Mouse (Mus musculus) CD4-positive helper T cell, adult 2 months (primary cell): ENCODE measurements around the gene Apobr.

Experiments
- DNase-seq: peaks from one replicate; pipeline ENCODE4 v3.0.0-alpha.2; 2012; ENCODE audit warnings: low read depth, missing footprints, low spot score

Gene Apobr

DNA sequence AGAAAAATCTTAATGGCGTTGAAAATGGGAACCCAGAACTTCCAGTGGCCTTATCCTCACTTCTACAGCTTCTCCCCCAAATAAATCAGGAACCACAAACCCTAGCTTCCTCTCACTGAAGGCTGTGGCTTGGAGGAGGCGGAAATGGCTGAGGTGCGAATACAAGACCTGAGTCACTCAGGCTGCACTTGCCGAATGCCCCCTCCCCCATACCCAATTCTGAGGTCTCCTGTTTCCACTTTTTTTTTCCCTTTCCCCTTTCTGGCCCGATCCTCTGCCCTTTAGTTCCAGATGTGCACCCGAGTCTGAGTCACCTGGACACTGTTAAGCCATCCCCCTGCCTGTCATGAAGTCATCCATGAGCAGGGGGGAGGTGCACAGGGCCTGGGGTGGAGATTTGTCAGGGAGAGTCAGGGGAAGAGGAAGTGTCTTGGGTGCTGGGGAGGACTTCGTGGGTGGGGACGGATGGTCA is at the start of gene Apobr:
Gene Apobr, plus strand, starts transcription at position 437 of the 472 bp plus-strand sequence.
- DNase-seq, result peak; percentile 73

DNA sequence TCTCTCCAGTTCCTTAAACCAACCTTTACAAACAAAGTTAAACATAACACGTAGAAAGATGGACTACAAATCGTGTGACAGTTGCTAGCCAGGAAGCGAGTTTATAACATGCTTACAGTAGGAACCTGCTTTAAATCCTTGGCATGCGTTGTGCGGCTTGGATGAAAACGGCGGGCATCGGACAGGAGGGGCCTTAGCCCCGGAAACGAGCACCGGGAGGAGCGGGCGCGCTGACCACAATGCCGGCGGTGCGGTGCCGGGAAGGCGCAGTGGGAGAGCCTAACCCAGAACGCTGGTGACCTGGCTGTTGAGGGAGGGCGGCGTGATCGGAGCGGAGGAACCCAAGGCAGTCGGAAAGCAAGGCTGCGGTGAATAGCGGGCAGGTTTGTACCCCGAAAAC is 49.0 kb upstream of the Apobr start:
- no peak for DNase-seq

- no peak for DNase-seq
Observed at GRCm38 (mm10) chr7:126536466-126536865, 48.3 kb upstream of the Apobr start.

DNA sequence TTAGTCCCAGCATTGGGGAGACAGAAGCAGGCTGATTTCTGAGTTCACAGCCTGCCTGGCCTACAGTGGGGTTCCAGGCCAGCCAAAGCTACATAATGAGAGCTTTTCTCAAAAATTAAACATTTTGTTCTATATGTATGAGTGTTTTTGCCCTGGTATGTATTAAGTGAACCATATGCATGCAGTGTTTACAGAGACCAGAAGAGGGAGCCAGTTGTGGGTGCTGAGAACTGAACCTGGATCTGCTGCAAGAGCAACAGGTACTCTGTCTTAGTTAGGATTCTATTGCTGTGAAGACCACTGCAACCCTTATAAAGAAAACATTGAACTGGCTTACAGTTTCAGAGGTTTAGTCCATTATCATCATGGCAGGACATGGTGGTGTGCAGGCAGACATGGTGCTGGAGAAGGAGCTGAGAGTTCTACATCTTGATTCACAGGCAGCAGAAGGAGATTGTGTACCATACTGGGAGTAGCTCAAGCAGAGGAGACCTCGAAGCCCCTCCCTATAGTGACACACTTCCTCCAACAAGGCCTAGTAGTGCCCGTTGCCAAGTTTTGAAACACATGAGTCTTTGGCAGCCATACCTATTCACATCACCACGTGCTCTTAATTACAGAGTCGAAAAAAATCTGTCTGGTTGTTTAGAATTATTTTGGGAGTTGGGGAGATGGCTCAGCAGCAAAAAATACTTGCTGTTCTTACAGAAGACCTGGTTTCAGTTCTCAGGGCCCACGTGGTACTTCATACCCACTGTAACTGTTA is 46.7 kb upstream of the Apobr start:
- peak; percentile 63 for DNase-seq

GRCm38 (mm10) chr7:126541661-126542060 is 43.1 kb upstream of the Apobr start:
- no peak for DNase-seq

DNA sequence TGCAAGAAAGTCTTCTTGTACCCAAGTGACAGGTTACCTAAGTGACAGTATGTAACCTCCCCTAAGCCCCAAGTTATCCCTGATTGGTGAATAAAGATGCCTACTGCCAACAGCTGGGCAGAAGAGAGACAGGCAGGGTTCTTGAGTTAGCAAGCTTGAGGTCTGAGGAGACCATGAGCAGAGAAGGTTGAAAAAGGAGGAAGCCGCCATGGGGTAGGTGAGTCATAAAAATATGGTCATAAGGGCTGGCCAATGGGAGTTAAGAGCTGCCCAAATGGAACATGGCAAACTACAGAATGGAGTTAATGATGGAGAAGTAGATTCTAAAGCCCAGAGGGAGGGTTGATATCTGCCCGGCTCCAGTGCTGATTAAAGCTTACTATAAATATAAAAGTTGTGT is 39.1 kb upstream of the Apobr start:
- no peak for DNase-seq

- peak; percentile 54 for DNase-seq
Observed at GRCm38 (mm10) chr7:126554796-126555195, 29.9 kb upstream of the Apobr start.

DNA sequence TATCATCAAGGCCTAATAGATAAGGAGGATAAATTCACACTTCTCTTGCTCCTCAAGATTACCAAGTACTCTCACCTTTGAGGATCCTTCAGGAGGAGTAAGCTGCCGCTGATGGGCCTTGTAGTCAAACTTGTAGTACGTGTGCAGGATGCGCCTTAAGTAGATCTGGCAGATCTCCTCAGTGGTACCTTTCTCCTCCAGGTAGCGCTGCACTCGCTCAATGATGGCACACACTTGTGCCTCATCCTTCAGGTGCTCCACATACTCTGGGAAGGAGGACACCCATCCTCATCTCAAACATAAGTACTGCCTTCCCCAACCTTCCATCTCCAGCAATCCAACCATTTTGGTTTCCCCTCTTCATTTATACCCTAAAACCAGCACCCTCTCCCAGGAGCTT is 28.1 kb upstream of the Apobr start:
- no peak for DNase-seq

DNA sequence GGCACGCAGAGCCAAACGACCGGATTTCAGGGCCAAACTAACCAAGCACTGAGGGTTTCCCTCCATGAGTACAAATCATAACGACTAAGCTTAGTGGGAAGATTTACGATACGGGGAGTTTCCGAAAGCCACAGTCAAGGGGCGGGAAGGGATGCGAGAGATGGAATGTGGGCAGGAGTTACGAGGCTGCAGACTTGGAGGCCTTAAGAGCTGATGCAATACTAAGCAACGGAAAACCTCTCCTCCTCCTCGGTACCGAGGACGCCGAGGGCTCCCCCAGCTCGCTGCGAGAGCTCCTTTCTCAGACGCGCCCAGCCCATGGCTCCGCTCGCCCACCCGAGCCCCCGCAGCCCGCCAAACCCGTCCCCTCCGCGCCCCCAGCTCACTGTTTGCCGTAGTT is 19.0 kb upstream of the Apobr start:
- DNase-seq, result peak; percentile 63

DNA sequence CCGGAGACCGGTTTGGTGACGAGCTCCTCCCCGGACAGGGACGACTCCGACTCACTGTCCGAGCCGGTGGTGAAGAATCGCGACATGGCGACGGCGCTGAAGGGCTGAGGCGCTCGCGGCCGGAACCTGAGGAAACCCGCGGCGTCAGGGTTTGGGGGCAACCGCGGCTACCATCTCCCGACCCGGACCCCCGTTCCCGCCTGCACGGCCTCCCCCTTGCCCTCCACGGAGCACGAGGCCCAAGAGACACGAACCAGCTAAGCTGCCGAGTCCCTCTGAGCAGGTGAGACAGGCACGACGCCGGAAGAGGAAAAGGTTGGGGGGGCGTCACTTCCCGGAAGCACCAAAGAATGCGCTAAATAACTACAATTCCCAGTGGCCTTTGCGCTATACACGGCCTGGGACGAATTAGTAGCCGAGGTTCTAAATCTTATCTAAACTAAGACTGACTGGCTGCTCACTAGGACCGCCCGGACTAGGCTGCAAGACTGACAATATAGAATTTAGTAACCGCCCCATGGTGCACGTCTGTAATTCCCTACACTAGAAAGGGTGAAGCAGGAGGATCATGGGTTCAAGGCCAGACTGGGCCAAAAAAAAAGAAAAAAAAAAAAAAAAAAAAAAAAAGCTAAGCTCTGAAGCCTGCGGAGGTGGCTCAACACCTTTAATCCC is 18.5 kb upstream of the Apobr start, which contains the start of gene Eif3c:
Gene Eif3c, minus strand, starts transcription at position 318 of the 672 bp plus-strand sequence.
- peak; percentile 91 for DNase-seq

DNA sequence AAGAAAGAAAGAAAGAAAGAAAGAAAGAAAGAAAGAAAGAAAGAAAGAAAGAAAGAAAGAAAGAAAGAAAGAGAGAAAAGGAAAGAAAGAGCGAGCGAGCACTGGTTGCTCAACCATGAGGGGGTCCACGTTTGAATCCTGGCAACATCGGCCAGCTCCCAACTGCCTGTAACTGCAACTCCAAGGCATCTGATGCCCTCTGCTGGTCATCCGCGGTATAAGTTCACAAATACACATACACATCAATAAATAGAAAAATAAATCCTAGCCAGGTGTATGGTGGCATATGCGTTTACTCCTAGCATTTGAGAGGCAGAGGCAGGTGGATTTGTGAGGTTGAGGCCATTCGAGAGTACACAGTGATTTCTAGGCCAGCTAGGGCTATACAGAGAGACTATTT is 7.8 kb upstream of the Apobr start:
- DNase-seq, result peak; percentile 55

GRCm38 (mm10) chr7:126579172-126579571 is 5.6 kb upstream of the Apobr start:
- peak; percentile 51 for DNase-seq

DNA sequence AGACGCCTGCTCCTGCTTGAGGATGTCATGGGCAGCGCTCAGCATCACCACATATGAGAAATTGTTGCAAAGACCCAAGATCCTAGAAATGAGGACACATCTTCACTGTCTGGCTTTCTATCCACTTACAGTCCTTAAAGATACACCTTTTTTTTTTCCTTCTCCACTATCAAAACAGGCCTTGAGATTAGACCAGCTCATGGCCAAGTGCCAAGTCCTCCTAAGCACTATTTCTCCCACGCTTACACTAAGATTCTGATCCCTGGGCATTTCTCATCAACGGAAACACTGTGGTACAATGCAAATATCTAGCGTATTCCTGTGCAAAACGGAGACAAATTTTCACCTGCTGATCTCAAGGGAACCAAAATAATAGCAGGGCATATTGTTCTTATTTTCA is 3.1 kb upstream of the Apobr start:
- DNase-seq, result no peak

DNA sequence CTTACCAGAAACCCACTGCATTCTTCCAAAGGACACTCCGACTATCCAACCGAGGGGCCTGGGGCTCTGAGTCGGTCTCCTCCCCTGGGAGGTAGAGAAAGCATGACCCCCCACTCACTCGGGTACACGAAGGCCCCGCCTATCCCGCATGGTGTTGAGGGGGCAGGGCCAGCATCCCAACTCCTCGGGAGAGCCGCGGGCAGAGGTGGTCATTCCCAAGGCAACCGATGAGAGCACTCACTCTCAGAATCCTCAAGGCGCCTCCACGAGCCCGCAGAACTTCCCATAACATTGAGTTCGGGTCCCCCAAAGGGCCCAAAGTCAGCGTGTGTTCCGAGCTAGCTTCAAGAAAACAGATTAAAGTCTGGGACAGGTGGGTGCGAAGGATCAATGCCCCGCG is 2.0 kb upstream of the Apobr start:
- no peak for DNase-seq

- peak; percentile 91 for DNase-seq
Observed at GRCm38 (mm10) chr7:126583251-126583709, 1.5 kb upstream of the Apobr start.

DNA sequence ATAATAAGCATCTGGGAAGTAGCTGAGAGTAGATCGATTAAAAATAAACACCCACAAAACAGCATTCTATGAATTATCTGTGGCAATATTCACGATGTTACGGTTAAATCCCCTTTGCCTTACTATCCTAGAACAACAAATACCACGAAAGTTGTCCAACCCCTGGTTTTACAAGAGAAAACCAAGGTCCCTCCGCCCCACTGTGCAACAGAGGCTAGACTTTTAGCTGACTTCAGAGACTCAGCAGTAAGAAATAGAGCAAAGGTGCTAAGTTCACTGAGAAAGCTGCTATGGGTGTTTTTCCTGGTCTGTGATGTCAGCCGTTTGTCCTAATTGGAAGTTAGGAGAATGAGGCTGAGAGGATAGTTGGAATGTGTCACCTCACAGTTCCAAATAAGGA is 981 bp upstream of the Apobr start:
- DNase-seq, result no peak

DNA sequence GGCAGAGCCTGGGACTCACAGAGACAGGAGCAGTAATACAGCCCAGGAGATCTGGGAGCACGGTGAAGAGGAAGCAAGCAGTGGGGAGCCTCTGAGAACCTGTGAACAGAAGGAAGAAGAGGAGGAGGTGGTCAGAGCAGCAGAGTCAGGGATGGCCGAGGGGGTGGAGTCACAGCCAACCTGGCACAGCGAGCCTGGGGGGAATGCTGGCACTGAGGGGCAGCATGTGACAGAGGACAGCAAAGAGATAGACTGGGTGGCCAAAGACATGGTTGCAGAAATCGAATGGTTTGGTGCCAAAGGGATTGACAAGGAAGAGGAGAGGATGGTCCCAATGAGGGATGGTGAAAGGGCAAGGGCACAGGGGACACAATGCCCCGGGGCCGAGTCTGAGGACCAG is 975 bp downstream of the Apobr start, which contains the start of gene Cln3:
Gene Cln3, minus strand, starts transcription at position 101 of the 400 bp plus-strand sequence.
- DNase-seq, result no peak

- DNase-seq, result no peak
Observed at GRCm38 (mm10) chr7:126586839-126587238, 2.1 kb downstream of the Apobr start.

- DNase-seq, result no peak
Observed at GRCm38 (mm10) chr7:126587779-126588178, 3.0 kb downstream of the Apobr start.

GRCm38 (mm10) chr7:126594862-126595561 is 10.3 kb downstream of the Apobr start, which contains the start of gene Il27:
Il27 (minus strand) TSS chr7:126594941.
- no peak for DNase-seq

DNA sequence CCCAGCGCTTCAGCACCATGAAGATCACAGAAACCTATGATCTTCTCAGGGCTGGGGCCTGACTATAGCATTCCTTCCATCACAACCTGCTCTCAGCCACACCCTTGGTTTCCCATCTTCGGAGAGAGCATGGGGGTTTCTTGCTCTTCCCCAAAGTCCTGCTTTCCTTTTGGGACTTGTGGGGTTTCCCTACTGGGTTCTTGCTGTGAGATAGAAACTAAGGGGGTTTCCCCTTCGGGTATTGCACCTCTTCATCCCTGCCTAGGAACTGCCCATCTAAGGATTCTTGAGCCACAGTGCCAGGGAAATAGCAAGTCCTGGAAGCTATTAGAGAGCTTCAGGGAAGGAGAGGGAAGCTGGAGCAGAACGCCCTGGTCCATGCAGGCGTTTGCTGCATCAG is 11.1 kb downstream of the Apobr start:
- no peak for DNase-seq

DNA sequence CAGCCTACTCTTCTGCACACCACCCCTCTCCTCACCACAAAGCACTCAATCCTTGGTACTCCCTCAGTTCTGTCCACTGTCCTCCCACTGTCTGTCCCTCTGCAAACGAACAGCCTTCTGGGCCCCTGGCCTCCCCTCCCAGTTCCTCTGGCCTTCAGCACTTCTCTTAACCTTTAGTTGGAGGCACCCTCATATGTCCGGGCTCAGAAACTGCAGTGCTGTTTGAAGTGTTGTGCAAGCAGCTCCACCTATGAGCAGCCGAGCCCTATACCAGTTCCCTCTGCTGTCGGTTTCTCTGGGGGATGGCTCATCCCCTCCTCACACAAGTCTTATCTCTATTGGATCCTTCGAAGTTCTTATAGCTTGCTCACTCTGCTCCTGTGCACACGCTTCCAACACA is 11.7 kb downstream of the Apobr start:
- no peak for DNase-seq
